Mouse (Mus musculus) G1E (cell line): ENCODE measurements around the gene Cables2. TPM values are rescaled to one million over a fixed set of nuclear protein-coding genes. Genes with fewer than 3 reads are reported as not detected.
A peak's percentile ranks its signal among the peaks of the same experiment; 100 is the strongest.

ENCODE experiments used
- ATAC-seq: 2 replicates; pipeline ENCODE4 v1.8.0; 2016; ENCODE audit warnings: mild to moderate bottlenecking; ENCODE audit not compliant: insufficient number of reproducible peaks, poor library complexity, low FRiP score, severe bottlenecking; ENCODE audit errors: extremely low read depth
- DNase-seq: peaks from one replicate; pipeline ENCODE4 v3.0.0; 2012; ENCODE audit warnings: low spot score
- H3K27me3 ChIP-seq: 2 replicates; pipeline ENCODE4 v1.6.1; 2012; ENCODE audit warnings: mild to moderate bottlenecking, low read length, inconsistent platforms; ENCODE audit not compliant: insufficient read depth
- H3K36me3 ChIP-seq: replicated peaks from 2 replicates; pipeline ENCODE3; 2012; ENCODE audit warnings: mild to moderate bottlenecking, inconsistent platforms
- H3K4me1 ChIP-seq: 2 replicates; pipeline ENCODE4 v1.6.1; 2012; ENCODE audit warnings: low read depth, low read length, inconsistent platforms, mixed read lengths; ENCODE audit not compliant: insufficient read depth
- H3K4me3 ChIP-seq: 2 replicates; pipeline ENCODE4 v1.5.1; 2012; ENCODE audit warnings: low read depth, mild to moderate bottlenecking, inconsistent platforms, low read length, moderate library complexity, mixed read lengths
- H3K9me3 ChIP-seq: replicated peaks from 2 replicates; pipeline ENCODE4 v1.6.1; 2012; ENCODE audit warnings: inconsistent platforms
- CTCF ChIP-seq: IDR thresholded peaks from 2 replicates; pipeline ENCODE4 v1.5.1; 2012; ENCODE audit warnings: low read depth, low read length, inconsistent platforms, mixed read lengths
- GATA1 ChIP-seq: IDR thresholded peaks from 2 replicates; pipeline ENCODE4 v1.6.1; 2012; ENCODE audit warnings: borderline replicate concordance, low read length, inconsistent platforms, mixed read lengths
- GATA2 ChIP-seq: IDR thresholded peaks from 2 replicates; pipeline ENCODE4 v1.6.1; 2012; ENCODE audit warnings: low read depth, low read length, inconsistent platforms, borderline replicate concordance
- POLR2AphosphoS5 ChIP-seq: IDR thresholded peaks from 2 replicates; pipeline ENCODE4 v1.6.1; 2012; ENCODE audit warnings: low read depth, low read length, inconsistent platforms; ENCODE audit not compliant: insufficient replicate concordance
- TAL1 ChIP-seq: conservative IDR thresholded peaks from 2 replicates; pipeline ENCODE4 v1.6.1; 2012; ENCODE audit warnings: low read depth, low read length, inconsistent platforms, mixed read lengths
- polyA plus RNA-seq: library from polyadenylated mRNA; stranded (reverse); fragments of >175 nt; gene quantifications from 2 replicates; pipeline ENCODE4 v1.2.3, GENCODE M21; 2012
- total RNA-seq, 2 experiments: library from RNA; stranded (forward) in 1 of 2; stranded (reverse) in 1 of 2; fragments of 200-1000 nt in 1 of 2; fragments of >200 nt in 1 of 2; fragmentation: Nextera tagmentation in 1 of 2; gene quantifications; 2 replicates each; pipeline ENCODE4 v1.2.3; 2014 to 2017

The Cables2 gene
- total and polyA plus RNA-seq, 3 experiments: 8.7 to 14.5 (median 9.7) TPM

DNA sequence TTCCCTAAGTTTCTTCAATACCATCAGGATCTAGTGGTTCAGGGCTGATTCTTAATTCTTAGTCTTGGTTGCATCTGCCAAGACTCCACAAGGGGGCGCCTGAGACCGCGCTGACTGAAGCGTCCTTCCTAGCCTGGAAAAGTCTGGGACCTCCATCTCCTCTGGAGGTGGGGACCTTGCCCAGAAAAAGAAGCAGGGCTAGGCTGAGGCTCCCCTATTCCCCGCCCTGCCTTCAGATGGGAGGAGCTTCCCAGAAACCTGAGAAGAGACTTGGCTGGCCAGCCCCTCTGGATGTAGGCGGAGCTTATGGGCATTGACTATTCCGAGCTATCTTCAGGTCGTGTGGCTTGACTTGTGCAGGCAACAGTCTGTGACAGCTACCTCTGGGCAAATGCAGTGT is 2.5 kb upstream of the Cables2 start:
- DNase-seq: peak; percentile 58
- 0 out of 2 replicates have a peak, but pooled peaks have one; percentile 6 for ATAC-seq
- TF ChIP-seq CTCF (peak; percentile 66), GATA1 (no peak)
- H3K4me1 ChIP-seq: peaks cover 55% of the 10 kb centered on the region
- H3K27me3 ChIP-seq: peaks cover 54% of the 10 kb centered on the region
- no peak overlapping the region for H3K4me3 ChIP-seq
- peaks cover 14% of the 10 kb centered on the region for H3K36me3 ChIP-seq
- H3K9me3 ChIP-seq: no peaks in the 10 kb centered on the region

DNA sequence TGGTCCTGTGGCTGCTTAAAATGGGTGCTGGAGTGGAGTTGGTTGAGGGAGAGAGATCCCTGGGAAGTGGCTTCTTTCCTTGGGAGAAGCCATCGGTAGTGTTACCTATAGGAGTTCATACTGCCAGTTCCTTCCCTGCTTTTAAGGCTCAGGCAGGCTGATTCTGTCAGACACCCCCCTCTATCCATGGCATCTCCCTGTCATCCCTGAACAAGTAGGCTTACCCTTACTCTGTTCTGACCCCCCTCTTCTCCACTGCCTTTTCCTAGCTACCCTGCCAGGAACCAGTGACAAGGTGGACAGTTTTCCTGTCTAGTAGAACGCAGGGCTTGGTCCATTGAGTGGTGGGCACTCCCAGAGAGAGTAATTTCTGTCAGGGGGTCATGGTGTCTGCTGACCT is 1.2 kb upstream of the Cables2 start:
- H3K4me3 ChIP-seq: no peak overlapping the region

DNA sequence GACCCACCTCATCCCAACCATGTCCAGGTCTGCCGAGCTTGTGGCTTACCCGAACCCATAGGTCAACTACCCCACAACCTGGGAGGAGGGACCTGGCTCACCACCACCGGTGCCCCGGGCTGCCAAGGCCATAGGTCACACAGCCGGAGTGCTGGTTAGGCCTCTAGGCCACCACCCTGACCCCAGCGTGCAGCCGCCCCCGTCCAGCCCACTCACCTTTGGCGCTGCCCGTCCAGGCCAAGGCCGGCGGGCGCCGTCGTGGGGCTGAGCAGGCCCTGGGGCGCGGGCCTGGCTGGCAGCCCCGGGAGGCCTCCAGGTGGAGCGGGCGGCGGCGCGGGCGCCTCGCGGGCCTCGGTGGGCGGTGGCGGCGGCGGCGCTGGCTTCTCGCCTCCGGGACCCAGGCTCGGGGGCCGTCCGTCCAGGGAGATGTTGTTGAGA is 393 bp downstream of the Cables2 start:
- peaks cover 66% of the 10 kb centered on the region for H3K4me1 ChIP-seq
- no peak for DNase-seq

More for the DNA sequence above, 1.2 kb upstream of the Cables2 start:
- peaks cover 66% of the 10 kb centered on the region for H3K4me1 ChIP-seq
- ATAC-seq (no peak), DNase-seq (no peak)
- peaks cover 27% of the 10 kb centered on the region for H3K36me3 ChIP-seq
- H3K27me3 ChIP-seq: peaks cover 42% of the 10 kb centered on the region
- no peaks in the 10 kb centered on the region for H3K9me3 ChIP-seq
- TF ChIP-seq POLR2AphosphoS5 (no peak), CTCF (no peak), TAL1 (no peak), GATA2 (no peak), GATA1 (no peak)

DNA sequence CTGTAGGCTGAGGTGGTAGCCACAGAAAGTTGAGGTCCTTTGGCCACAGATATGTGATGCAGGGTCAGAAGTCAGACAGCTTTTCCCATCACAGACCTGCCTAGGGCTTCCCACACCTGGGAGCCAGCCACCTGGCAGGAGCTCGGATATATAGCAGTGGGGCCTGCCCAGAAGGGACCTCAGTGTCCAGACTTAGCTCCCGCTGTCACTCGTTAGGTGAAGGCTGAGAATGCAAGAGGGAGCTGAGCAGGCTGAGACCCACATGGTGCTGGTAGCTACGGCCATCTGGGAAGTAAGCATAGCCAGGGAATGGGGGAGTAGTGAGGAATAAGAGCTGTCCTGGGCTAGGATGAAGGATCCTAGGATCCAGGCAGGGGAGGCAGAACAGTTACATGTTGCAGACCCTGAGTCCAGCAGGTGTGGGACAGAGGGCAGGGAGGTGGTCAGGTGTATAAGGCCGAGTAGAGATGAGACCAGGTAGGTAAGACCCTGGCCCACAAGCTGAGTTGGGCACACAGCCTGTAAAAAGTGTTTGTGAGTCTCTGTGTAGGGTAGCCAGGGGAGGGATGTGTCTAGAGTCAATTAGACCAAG is 1.4 kb downstream of the Cables2 start:
- Histone ChIP-seq H3K4me3 (peak overlapping the region; percentile 82; the same call in 1 of the 2 replicates), H3K4me1 (peaks cover 63% of the 10 kb centered on the region)
- TF ChIP-seq POLR2AphosphoS5: no peak
- TF ChIP-seq CTCF: no peak
- no peak for TF ChIP-seq GATA2
- no peak for TF ChIP-seq GATA1
- no peak for TF ChIP-seq TAL1

More for the DNA sequence above, 393 bp downstream of the Cables2 start:
- H3K36me3 ChIP-seq: peaks cover 43% of the 10 kb centered on the region
- peak overlapping the region; percentile 82 for H3K4me3 ChIP-seq
- peaks cover 26% of the 10 kb centered on the region for H3K27me3 ChIP-seq
- H3K9me3 ChIP-seq: no peaks in the 10 kb centered on the region
- TF ChIP-seq GATA2: no peak
- no peak for TF ChIP-seq GATA1
- no peak for TF ChIP-seq CTCF
- no peak for TF ChIP-seq POLR2AphosphoS5
- TF ChIP-seq TAL1: no peak
- ATAC-seq: no peak

DNA sequence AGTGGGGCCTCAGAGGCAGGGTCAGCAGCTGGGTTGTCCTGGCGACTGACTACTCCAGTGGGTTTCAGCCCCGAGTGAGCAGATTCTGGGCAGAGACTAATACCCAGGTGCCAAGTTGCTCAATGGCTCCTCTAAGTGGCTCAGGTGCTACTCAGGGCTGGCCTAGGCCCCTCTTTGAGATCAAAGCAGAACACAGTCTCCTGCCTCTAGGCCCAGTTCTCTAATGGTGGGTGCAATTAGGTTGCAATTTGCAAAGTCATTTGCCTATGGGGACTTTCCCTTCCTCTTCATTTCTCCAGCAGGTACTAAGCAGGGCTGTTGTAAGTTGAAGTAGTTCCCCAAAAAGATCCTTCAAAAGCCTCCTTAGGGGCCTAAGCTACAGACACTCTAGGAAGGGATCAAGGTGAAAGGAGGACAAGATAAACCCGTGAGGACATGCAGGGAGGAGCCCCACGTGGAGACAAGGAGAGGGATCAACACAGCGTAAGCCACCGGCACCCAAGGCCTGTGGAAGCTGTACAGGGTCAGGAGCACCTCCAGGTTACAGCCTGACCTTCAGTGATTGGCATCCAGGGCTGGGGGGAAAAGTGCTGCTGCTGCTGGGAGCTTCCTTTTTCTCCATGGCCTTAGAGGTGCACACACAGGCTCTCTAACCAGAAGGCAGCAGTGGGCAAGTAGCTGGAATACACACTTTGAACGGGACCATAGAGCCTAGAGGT is 2.6 kb downstream of the Cables2 start:
- Histone ChIP-seq H3K27me3 (peaks cover 6% of the 10 kb centered on the region; the same call in 1 of the 2 replicates), H3K36me3 (peaks cover 65% of the 10 kb centered on the region), H3K9me3 (no peaks in the 10 kb centered on the region), H3K4me1 (peaks cover 51% of the 10 kb centered on the region), H3K4me3 (no peak overlapping the region)
- TF ChIP-seq CTCF (no peak), GATA2 (no peak), TAL1 (no peak), GATA1 (no peak), POLR2AphosphoS5 (no peak)
- DNase-seq: no peak
- no peak for ATAC-seq

More for the DNA sequence above, 1.4 kb downstream of the Cables2 start:
- DNase-seq: no peak
- Histone ChIP-seq H3K27me3 (peaks cover 16% of the 10 kb centered on the region), H3K9me3 (no peaks in the 10 kb centered on the region), H3K36me3 (peaks cover 53% of the 10 kb centered on the region)
- no peak for ATAC-seq

DNA sequence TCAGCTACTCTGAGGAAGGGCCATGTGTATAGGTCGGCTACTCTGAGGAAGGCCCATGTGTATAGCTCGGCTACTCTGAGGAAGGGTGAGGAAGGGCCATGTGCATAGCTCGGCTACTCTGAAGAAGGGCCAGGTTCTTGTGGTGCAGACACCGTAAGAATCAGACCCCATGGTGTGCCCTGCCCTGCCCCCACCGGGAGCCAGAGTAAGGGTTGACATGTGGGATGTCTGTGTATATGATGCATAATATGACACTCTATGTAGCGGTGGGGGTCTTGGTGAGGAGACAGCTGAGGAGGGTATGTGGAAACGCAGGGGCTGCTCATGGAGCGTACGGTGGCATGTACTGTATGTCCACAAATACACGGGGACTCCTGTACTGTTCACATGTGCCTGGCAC is 4.0 kb downstream of the Cables2 start:
- DNase-seq (no peak), ATAC-seq (no peak)
- H3K4me1 ChIP-seq: peaks cover 38% of the 10 kb centered on the region
- H3K9me3 ChIP-seq: no peaks in the 10 kb centered on the region
- H3K4me3 ChIP-seq: no peak overlapping the region
- H3K36me3 ChIP-seq: peaks cover 77% of the 10 kb centered on the region
- TF ChIP-seq CTCF (no peak), GATA2 (no peak), TAL1 (no peak), POLR2AphosphoS5 (no peak), GATA1 (no peak)
- no peaks in the 10 kb centered on the region for H3K27me3 ChIP-seq
